Mouse (Mus musculus) myocyte (in vitro differentiated cells): ENCODE data around the gene Dlgap4.

ENCODE experiments used
- CEBPB ChIP-seq: IDR thresholded peaks from 2 replicates; pipeline ENCODE4 v1.6.1; 2011; ENCODE audit warnings: mild to moderate bottlenecking, moderate library complexity; ENCODE audit not compliant: poor library complexity, insufficient read depth, severe bottlenecking
- E2F4 ChIP-seq: IDR thresholded peaks from one replicate; pipeline ENCODE4 v1.6.1; 2011; ENCODE audit warnings: mild to moderate bottlenecking, control low read depth, moderate library complexity; ENCODE audit not compliant: insufficient read depth
- MYOG ChIP-seq, 3 experiments: IDR thresholded peaks; one replicate each; pipeline ENCODE4 v1.6.1; 2011; ENCODE audit warnings: control low read depth in 2 of 3, low read depth in 2 of 3, mild to moderate bottlenecking in 2 of 3; ENCODE audit not compliant: insufficient read length in 2 of 3, control insufficient read depth in 1 of 3, insufficient read depth in 1 of 3
- POLR2A ChIP-seq: IDR thresholded peaks from one replicate; pipeline ENCODE4 v1.6.1; 2011; ENCODE audit warnings: low read depth, mild to moderate bottlenecking, control low read depth, moderate library complexity; ENCODE audit not compliant: insufficient read length
- POLR2AphosphoS2 ChIP-seq: IDR thresholded peaks from one replicate; pipeline ENCODE4 v1.6.1; 2011; ENCODE audit warnings: low read depth, control low read depth; ENCODE audit not compliant: insufficient read length
- TCF12 ChIP-seq: IDR thresholded peaks from one replicate; pipeline ENCODE4 v1.6.1; 2011; ENCODE audit warnings: mild to moderate bottlenecking, control low read depth; ENCODE audit not compliant: poor library complexity, insufficient read depth, severe bottlenecking
- TCF3 ChIP-seq: IDR thresholded peaks from one replicate; pipeline ENCODE4 v1.6.1; 2011; ENCODE audit warnings: low read depth, control low read depth; ENCODE audit not compliant: insufficient read length
- USF1 ChIP-seq: IDR thresholded peaks from one replicate; pipeline ENCODE4 v1.6.1; 2011; ENCODE audit warnings: low read depth, mild to moderate bottlenecking, control low read depth, moderate library complexity

- TF ChIP-seq E2F4 (no peak), POLR2A (no peak), USF1 (no peak), TCF3 (no peak), POLR2AphosphoS2 (no peak), CEBPB (no peak), TCF12 (no peak), MYOG (IDR thresholded peaks at IDR 0.05; ENCODE audit: control insufficient read depth in 1 of 3, insufficient read depth in 1 of 3, insufficient read length in 2 of 3, low read depth in 2 of 3) (no peak)
These were observed 103.2 kb downstream of the Dlgap4 start for GRCm38 (mm10) chr2:156716683-156717082.
